Mouse (Mus musculus): ENCODE measurements around the gene Atp5d.

GRCm38 (mm10) chr10:80152071-80152872, 13.8 kb downstream of the Atp5d start:
- TF ChIP-seq CTCF (IDR thresholded peaks at IDR 0.05; ENCODE audit: borderline replicate concordance, extremely low read depth, insufficient read depth, insufficient read length) = no peak
- no peak for TF ChIP-seq POLR2A (IDR thresholded peaks at IDR 0.05; ENCODE audit: borderline replicate concordance, extremely low read depth, insufficient read depth, insufficient read length, poor library complexity, severe bottlenecking)

Measured in brain, embryonic 14.5 days (tissue).